Mouse (Mus musculus) midbrain, embryonic 15.5 days (tissue): ENCODE measurements around the gene Tcap. TPM values are rescaled to one million over a fixed set of nuclear protein-coding genes. Genes with fewer than 3 reads are reported as not detected.

ENCODE experiments used
- ATAC-seq: fragments of 200-750 bp; cut with Nextera tagmentation; replicated peaks from 2 replicates; pipeline ENCODE4 v1.8.0; 2017; ENCODE audit warnings: moderate TSS enrichment
- H3K27ac ChIP-seq: fragments of 300-500 bp; sonication (generic); 2 replicates; pipeline ENCODE4 v1.5.1; 2015; ENCODE audit warnings: mild to moderate bottlenecking, inconsistent platforms
- H3K27me3 ChIP-seq: fragments of 300-500 bp; sonication (generic); replicated peaks from 2 replicates; pipeline ENCODE4 v1.6.1; 2015; ENCODE audit warnings: inconsistent platforms
- H3K36me3 ChIP-seq: fragments of 300-500 bp; sonication (generic); replicated peaks from 2 replicates; pipeline ENCODE4 v1.6.1; 2015; ENCODE audit warnings: inconsistent platforms
- H3K4me1 ChIP-seq: fragments of 300-500 bp; sonication (generic); 2 replicates; pipeline ENCODE4 v1.6.1; 2015; ENCODE audit warnings: inconsistent platforms
- H3K4me2 ChIP-seq: fragments of 300-500 bp; sonication (generic); 2 replicates; pipeline ENCODE4 v1.6.1; 2015; ENCODE audit warnings: inconsistent platforms, mild to moderate bottlenecking, moderate library complexity
- H3K4me3 ChIP-seq: fragments of 300-500 bp; sonication (generic); 2 replicates; pipeline ENCODE4 v1.5.1; 2015; ENCODE audit warnings: mild to moderate bottlenecking, inconsistent platforms
- H3K9ac ChIP-seq: fragments of 300-500 bp; sonication (generic); 2 replicates; pipeline ENCODE4 v1.6.1; 2015; ENCODE audit warnings: mild to moderate bottlenecking, inconsistent platforms
- H3K9me3 ChIP-seq: fragments of 300-500 bp; sonication (generic); 2 replicates; pipeline ENCODE4 v1.6.1; 2016; ENCODE audit warnings: inconsistent platforms
- WGBS: fragments of 180-500 bp; shearing (Covaris S2); methylation state at CpG from one replicate; pipeline ENCODE4 v1.1.7; 2015; ENCODE audit warnings: mixed read lengths; 5-methylcytosine and 5-hydroxymethylcytosine counted together
- polyA plus RNA-seq: library from polyadenylated mRNA; unstranded; fragments of >200 nt; fragmentation: Nextera tagmentation; extraction: Ambion mirVana; gene quantifications from 2 replicates; pipeline ENCODE4 v1.2.1, GENCODE M21; 2015

Gene Tcap
- polyA plus RNA-seq, 1 experiment from 2014 or later = not detected

DNA sequence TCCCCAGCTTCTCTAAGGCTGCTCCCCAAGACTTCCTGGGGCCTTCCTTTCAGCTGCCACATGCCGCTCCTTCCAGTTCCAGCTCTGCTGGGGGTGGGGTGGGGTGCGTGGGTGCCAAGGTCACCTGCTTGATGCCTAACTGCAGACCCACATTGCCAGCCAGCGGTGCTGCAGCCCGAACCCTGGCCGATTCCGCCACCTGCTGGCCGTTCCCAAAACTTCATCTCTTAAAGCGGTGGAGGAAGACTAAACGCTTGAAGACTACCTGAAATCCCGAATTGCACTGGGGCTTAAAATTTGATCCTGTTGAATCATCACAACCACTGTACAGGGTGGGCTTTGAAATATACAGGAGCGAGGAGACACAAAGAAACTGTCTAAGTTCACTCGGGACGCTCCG, 38.4 kb upstream of the Tcap start:
- H3K27me3 ChIP-seq = peaks cover 69% of the 10 kb centered on the region
- no peak for ATAC-seq
- H3K4me2 ChIP-seq = peak overlapping the region; percentile 36
- H3K27ac ChIP-seq = no peak overlapping the region
- H3K4me1 ChIP-seq = peaks cover 32% of the 10 kb centered on the region
- H3K36me3 ChIP-seq = no peaks in the 10 kb centered on the region
- no peak overlapping the region for H3K4me3 ChIP-seq
- H3K9ac ChIP-seq = no peak overlapping the region
- no peaks in the 10 kb centered on the region for H3K9me3 ChIP-seq
- WGBS = 1% methylated on average over 14 of the region's 14 CpGs

DNA sequence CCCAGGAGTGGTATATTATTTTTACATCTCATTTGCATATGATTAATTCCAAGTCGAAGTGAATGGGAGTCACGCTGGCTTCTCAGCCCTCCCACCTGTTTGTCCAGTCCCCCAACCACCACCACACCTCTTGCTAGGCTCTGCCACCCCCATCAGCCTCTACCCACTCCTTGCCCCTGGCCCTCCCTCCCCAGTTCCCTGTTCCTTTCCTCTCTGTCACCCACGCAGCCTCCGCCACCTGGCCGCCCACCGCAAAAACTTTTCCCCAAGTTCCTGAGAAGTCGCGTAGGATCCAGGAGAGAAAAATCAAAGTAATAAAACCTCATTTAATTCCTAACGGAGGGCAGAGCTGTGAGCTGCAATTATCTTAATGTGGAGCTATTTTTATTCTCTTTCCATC, 37.4 kb upstream of the Tcap start:
- 6% methylated on average over 9 of the region's 9 CpGs for WGBS
- H3K27me3 ChIP-seq = peaks cover 71% of the 10 kb centered on the region

DNA sequence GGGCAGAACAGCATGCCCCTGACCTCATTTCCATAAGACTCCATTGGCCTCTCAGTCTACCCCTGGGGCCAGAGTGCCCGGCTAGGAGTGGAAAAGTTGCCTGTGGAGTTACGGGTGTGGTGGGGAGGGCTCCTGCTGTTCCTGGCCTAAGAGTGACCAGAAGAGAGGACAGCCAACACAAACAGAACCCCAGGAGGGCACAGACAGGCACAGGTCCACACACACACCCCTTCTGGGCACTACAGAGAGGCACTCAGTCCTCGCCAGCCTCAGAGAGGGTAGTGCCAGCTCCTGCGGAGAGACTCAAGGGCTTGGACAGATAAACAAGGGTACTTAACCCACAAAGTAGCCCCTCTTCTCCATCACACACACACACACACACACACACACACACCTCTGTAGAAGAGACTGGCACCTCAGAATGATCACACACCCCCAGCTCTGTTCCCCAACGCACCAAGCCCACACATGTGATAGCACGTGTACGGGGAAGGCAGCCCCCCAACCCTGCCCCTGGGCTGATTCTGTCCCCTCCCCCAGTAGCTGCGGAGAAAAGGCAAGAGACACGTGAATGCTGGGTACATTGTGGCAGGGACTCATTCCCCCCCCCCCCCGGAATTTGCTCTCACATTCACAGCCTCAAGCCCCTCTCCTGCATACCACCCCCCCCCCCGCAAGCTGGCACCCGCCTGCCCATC, 36.1 kb upstream of the Tcap start:
- Histone ChIP-seq H3K36me3 (no peaks in the 10 kb centered on the region), H3K27me3 (peaks cover 72% of the 10 kb centered on the region), H3K4me3 (no peak overlapping the region; the same call in 1 of the 2 replicates), H3K9me3 (no peaks in the 10 kb centered on the region), H3K4me1 (peaks cover 20% of the 10 kb centered on the region), H3K4me2 (peak overlapping the region; percentile 99), H3K27ac (no peak overlapping the region), H3K9ac (no peak overlapping the region; the same call in 1 of the 2 replicates)
- under 1% methylated on average over 12 of the region's 12 CpGs for WGBS
- ATAC-seq = no peak; the same call in 1 of the 2 replicates

More for the DNA sequence above, 37.4 kb upstream of the Tcap start:
- H3K9ac ChIP-seq = no peak overlapping the region
- no peak overlapping the region for H3K27ac ChIP-seq
- H3K9me3 ChIP-seq = no peaks in the 10 kb centered on the region
- no peak overlapping the region for H3K4me2 ChIP-seq
- no peak for ATAC-seq
- H3K4me1 ChIP-seq = peaks cover 28% of the 10 kb centered on the region
- H3K4me3 ChIP-seq = no peak overlapping the region
- no peaks in the 10 kb centered on the region for H3K36me3 ChIP-seq

DNA sequence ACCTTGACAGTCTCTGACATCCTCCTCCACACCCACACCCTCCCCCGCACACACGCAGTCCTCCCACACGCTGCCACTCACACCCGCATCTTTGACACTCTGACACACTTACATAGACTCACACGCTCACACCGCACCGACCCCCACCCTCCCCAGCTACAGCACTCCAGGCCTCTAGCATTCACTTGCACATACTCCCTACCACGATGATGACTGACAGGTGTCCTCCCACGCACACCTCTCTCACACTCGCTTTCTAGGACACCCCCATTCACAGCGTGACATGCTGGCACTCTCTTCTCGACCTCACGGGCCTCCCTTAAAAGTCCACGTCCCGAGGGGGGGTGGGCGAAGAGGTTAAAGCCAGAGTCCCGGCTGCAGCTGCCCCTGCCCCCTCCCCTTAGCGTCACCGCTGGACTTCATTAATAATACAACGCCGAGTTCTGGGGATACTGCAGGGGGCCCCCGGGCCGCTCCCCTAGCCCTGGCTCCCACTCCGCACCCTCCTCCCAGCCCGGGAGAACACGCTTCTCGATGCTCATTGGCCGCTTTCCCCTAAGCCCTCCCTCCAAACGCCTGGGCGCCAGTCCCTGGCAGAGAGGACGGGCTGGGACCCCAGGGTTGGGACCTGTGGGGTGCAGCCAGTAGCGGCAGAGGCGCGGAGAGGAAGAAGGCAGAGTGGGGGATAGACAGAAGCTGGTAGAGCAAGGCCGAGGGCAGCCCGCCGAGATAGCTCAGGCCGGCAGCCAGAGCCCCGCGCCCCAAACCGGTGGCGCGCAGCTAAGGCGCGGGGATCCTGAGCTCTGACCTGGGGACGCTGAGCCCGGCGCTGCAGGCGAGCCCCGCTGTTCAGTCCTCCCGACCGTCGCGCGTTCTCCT, 35.3 kb upstream of the Tcap start, which contains the start of gene Ppp1r1b:
Gene Ppp1r1b, plus strand, starts transcription at position 322 of the 879 bp plus-strand sequence.
- peak within 1 kb of the TSS; percentile 58 for H3K4me3 ChIP-seq
- H3K27me3 ChIP-seq = peaks cover 72% of the 10 kb centered on the region
- peak within 1 kb of the TSS; percentile 99 for H3K4me2 ChIP-seq
- H3K9me3 ChIP-seq = no peaks in the 10 kb centered on the region
- H3K9ac ChIP-seq = peak within 1 kb of the TSS; percentile 54
- peaks cover 20% of the 10 kb centered on the region for H3K4me1 ChIP-seq
- ATAC-seq = peak; percentile 72
- 2% methylated on average over 48 of the region's 55 CpGs for WGBS
- no peaks in the 10 kb centered on the region for H3K36me3 ChIP-seq
- no peak within 1 kb of the TSS for H3K27ac ChIP-seq

DNA sequence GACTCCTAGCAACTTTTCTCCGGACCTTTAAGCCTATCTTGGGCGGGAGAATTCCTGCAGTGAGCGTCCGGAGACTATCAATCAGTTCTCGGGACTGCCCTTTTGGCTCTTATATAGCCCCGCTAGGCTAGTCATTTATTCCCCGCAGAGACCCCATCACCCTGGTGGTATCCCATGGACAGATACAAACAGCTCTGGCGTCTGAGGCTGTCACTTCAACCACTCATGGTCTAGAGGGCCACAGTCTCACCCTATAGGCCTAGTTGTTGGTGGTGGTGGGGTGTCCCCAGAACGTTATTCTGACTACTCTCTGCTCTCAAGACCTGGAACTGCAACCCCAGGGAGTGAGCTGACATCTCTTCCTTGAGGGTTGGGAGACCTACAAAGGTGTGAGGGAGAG, 34.3 kb upstream of the Tcap start:
- Histone ChIP-seq H3K4me1 (peaks cover 20% of the 10 kb centered on the region), H3K4me3 (peak overlapping the region; percentile 58), H3K27ac (no peak overlapping the region), H3K4me2 (peak overlapping the region; percentile 99), H3K9ac (no peak overlapping the region), H3K9me3 (no peaks in the 10 kb centered on the region), H3K36me3 (no peaks in the 10 kb centered on the region), H3K27me3 (peaks cover 65% of the 10 kb centered on the region)
- 2% methylated on average over 9 of the region's 9 CpGs for WGBS
- no peak for ATAC-seq

DNA sequence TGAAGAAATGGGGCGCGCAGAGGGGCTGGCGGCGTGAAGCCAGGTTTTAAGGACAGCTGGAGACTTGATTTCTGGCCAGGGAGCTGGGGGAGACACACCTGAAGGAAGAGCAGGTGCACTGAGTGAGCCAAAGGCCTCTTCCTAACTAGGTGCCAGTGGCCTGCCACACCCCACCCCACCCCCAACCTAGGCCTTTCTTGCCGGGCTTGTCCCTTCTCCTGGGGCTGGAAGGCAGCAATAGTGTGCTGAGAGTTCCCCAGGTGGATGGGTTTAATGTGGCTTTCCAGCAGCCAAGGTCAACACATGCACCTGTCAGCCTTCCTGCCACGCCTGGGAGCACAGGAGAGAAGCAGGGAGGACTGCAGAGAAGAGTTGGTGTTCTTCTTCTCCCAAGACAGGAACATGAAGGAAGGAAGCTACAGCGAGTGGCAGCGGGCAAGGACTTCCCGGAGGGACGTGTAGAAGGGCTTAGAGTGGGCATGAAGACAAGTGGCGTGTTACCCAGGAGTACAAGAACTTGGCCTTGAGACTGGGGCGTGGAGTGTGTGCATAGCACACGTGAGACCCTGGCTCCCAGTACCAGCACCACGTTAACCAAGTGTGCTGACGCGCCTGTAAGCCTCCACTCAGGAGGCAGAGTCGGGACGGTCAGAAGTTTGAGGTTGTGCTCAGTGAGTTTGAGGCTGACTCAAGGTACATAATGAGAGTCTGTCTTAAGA, 31.2 kb upstream of the Tcap start:
- Histone ChIP-seq H3K9me3 (no peaks in the 10 kb centered on the region), H3K27me3 (peaks cover 63% of the 10 kb centered on the region), H3K4me3 (no peak overlapping the region), H3K4me1 (peaks cover 22% of the 10 kb centered on the region), H3K4me2 (no peak overlapping the region), H3K27ac (no peak overlapping the region), H3K9ac (no peak overlapping the region), H3K36me3 (no peaks in the 10 kb centered on the region)
- ATAC-seq = no peak
- WGBS = 73% methylated on average over 18 of the region's 18 CpGs

DNA sequence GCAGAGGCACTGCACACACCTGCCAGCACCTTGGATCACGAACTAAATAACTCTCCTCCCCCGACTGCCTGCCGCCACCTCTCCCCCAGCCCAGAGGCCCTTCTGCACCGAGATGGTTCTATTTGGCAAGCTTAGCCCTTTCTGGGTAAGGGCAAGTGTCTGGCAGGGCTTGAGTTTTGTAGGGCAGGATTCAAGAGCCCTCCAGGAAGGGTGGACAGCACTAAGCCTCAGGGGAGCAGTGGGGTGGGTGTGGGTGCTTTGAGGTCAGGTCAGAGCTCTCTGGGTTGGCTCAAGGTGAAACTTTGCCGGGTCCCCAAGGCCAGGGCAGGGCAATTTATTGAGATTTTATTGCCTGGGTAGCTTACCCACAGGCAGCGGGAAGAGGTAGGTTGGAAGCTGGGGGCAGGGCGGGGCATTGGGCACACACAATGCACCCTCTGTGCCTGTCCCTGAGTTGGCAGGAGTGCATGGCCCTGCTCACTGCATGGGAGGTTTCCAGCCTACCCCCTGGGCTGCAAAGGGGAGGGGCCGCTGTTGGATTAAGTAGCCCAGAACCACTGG, 29.9 kb upstream of the Tcap start:
- peaks cover 16% of the 10 kb centered on the region for H3K4me1 ChIP-seq
- no peaks in the 10 kb centered on the region for H3K36me3 ChIP-seq
- 29% methylated on average over 8 of the region's 8 CpGs for WGBS
- no peak for ATAC-seq
- no peak overlapping the region for H3K9ac ChIP-seq
- H3K4me3 ChIP-seq = no peak overlapping the region
- no peak overlapping the region for H3K4me2 ChIP-seq
- peaks cover 51% of the 10 kb centered on the region for H3K27me3 ChIP-seq
- H3K9me3 ChIP-seq = no peaks in the 10 kb centered on the region
- no peak overlapping the region for H3K27ac ChIP-seq

DNA sequence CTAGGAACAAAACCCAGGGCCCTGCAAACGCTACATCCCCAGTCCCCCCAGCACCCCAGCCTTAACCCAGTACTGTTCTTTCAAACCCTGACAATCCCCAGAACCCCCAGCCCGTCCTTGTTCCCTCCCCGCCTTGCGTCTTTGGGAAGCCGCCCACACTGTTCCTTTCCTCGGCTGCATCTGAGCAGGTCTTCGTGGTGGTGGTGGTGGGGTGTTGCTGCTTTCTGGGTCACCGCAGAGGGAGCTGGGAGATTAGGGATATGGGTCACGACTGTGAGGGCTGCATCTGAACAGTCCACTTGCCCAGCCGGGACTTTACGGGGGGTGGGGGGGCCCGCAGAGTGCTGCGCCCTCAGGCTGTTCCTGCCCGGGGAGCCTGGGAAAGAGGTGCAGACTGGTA, 29.2 kb upstream of the Tcap start:
- 65% methylated on average over 14 of the region's 14 CpGs for WGBS
- Histone ChIP-seq H3K4me1 (peaks cover 17% of the 10 kb centered on the region), H3K27me3 (peaks cover 44% of the 10 kb centered on the region), H3K4me2 (no peak overlapping the region), H3K36me3 (no peaks in the 10 kb centered on the region), H3K9me3 (no peaks in the 10 kb centered on the region), H3K9ac (no peak overlapping the region), H3K4me3 (no peak overlapping the region), H3K27ac (no peak overlapping the region)
- no peak for ATAC-seq

DNA sequence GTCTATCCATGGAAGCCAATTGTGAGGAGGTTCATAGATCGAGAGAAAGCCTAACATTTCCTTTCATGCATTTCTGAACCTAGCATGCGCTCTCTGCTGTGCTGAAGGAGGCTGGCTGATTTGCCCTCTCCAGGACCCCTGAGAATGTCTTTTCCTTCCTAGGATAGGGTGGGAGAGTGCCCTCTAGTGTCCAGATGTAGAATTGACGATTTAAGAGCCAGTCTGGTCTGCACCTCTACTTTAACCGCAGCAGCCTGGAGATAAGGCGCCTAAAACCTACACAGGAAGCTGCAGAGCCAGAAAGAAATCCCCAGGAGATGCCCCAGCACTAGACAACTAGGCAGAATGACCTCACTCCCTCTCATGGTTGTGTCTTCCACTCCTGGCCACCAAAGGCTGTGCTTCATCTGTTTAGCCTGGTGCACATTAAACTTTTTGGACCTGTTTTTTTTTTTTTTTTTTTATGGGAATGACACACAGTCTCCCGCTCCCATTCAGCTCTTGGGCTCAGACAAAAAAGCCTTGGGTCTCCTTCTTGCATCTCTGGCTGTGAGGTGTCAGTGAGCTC, 27.8 kb upstream of the Tcap start:
- 13% methylated on average over 6 of the region's 6 CpGs for WGBS
- no peak overlapping the region for H3K27ac ChIP-seq
- H3K9ac ChIP-seq = no peak overlapping the region
- no peak overlapping the region for H3K4me2 ChIP-seq
- no peak for ATAC-seq
- H3K4me3 ChIP-seq = no peak overlapping the region
- peaks cover 30% of the 10 kb centered on the region for H3K4me1 ChIP-seq
- peaks cover 30% of the 10 kb centered on the region for H3K27me3 ChIP-seq
- no peaks in the 10 kb centered on the region for H3K36me3 ChIP-seq
- no peaks in the 10 kb centered on the region for H3K9me3 ChIP-seq

DNA sequence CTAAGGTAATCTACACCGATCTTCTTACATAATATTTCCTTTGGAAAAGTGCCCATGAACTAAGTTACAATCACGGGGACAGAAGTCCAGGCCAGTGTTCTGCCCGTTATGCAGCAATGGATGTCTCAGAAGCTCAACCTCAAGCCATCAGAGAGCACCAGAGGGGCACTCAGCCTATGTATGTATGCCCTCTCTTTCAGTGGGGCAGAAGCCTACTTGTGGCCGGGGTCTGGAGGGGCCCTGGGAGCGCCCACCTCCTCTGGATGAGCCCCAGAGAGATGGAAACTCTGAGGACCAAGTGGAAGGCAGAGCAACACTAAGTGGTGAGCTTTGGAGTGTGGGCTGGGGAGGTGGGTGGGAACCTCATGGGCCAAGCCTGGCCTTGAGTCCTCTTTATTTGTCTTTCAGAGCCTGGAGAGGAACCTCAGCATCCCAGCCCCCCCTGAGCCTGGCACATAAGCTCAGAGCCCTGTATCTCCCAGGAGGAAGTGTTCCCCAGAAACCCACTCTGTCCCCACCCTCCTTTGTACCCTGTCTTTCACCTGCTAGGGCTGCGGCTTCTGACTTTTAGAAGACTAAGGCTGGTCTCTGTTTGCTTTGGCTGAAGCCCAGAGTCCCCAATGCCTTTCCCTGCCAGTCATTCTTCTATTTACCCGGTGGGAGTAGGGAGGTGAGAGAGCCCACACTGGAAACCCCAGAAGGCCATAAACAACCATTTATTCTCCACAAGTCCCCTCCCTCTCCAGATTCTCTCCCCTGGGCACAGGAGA, 26.8 kb upstream of the Tcap start:
- Histone ChIP-seq H3K4me2 (no peak overlapping the region; the same call in 1 of the 2 replicates), H3K9me3 (no peaks in the 10 kb centered on the region), H3K36me3 (no peaks in the 10 kb centered on the region), H3K27ac (no peak overlapping the region), H3K9ac (no peak overlapping the region), H3K27me3 (peaks cover 20% of the 10 kb centered on the region), H3K4me3 (no peak overlapping the region), H3K4me1 (peaks cover 39% of the 10 kb centered on the region)
- no peak for ATAC-seq
- 80% methylated on average over 7 of the region's 7 CpGs for WGBS
